Mouse (Mus musculus) regulatory T cell (primary cell): ENCODE results near the gene Cenpc1.

Experiments used
- in situ Hi-C: fragments of 300-600 bp; cut with MboI, MseI; formaldehyde crosslinking; loops from one replicate; pipeline ENCODE4 v1.15.1; 2025; ENCODE audit warnings: high pct_unique_total_duplicates

The Cenpc1 gene

DNA sequence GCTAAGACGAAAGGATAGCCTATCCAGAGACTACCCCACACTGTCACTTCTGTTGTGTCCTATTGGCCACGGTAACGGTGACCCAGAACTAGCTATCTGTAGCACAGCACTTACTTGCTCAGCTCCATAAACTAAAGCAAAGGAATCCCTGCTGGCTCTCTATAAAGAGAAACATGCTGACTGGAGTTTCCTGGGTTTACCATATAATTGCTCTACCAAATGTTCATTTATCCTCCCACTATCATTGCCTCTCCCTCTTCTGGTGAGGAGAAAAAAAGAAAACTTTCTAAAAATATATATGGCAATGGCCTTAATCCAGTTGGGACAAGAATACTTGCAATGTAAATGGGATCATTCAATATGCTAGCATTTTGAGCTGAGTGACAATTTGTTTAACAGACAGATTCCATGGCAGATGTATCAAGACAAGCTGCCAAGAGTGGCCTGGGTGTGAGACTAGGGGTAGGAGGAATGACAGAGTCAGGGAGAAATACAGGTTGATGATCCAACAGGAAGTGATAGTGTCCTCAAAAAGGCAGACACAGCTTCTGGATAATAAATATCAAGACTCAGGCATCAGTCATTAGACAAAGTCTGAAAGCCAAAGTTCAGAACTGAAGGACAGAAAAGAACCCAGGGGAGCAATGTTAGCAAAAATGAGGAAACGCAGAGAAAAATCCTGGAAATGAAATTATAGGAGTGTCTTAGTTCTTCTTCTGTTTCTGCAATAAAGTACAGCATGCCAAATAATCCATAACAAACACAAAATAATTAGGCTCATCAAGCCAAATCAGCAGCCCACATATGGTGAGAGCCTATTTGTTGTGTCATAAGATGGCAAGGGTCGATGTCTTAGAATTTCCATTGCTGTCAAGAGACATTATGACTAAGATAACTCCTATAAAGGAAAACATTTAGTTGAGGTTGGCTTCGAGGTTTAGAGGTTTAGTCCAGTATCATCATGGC, 68.6 kb downstream of the Cenpc1 start:
- in situ Hi-C loops = no loop called here

DNA sequence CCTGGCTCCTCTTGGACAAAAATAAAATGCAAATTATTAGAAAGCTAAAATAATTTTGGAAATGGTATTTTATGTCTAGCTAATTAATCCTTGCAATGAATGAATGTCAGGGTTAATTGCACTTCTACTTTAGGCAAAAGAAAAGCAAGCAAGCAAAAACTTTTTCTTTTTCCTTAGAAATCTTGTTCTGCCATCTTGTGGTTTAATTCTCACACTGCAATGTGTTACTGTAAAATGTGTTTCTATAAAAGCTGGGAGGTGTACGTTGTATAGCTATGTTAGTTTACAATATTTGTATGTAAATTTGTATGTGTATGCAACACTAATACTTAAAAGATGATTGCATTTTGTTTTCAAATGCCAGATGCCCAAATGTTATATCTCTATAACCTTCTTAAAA, 70.8 kb downstream of the Cenpc1 start:
- in situ Hi-C loops = no loop called here

DNA sequence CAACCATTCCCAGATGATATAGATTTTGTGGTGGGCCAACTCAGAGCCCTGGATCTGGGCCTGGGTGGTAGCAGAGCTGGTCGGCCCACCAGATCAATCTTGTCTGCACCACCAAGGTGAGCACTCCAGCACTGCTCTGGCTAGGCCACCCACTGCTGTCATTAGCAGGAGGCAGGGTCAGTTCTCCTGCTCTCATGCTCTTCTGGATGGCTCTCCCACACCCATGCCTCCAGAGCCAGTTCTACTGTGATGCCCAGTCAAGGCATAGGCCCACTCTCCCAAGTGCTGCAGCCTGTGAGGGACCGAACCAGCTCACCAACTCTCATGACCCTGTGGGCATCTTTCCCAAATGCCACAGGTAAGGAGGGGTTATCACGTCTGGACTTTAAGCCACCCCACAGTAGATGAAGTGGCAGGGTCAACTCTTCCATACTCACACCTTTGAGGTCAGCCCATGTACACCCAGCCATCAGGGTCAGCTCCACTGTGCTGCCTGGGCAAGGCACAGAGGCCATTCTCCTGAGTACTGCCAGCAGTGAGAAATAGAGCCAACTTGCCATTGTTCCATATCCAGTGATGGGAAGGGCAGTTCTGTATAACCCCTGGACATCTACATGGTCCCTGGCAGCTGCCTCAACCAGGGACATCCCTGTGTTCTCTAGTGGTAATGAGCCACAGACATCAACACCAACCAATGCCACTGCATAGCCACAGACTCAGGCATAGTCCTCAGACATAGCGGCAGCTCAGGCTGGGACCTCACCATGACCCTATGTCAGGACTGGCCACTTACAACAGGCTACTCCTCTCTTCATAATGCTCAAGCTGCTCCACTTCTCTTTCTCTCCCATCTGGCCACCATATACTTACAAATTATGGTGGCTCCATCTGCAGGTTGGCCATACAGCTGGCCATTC, 72.3 kb downstream of the Cenpc1 start:
- in situ Hi-C loops = no loop called here

DNA sequence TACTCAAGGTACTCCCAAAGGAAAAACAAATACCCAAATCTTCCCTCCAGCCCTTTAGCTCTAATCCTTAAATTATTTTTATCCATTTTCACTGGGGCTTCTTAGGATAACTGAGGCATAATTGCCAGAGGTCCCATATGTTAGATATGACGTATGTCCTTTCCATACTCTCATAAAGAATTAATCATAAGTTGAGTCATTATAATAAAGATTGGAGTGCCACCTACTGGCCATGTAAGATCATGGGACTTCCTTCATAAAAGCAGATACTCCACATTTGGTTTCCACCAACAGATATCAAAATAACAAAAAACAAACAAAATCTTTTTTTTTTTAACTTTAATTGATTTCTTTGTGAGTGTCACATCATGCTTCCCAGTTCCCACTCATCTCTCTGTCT, 73.3 kb downstream of the Cenpc1 start:
- in situ Hi-C loops = no loop called here

DNA sequence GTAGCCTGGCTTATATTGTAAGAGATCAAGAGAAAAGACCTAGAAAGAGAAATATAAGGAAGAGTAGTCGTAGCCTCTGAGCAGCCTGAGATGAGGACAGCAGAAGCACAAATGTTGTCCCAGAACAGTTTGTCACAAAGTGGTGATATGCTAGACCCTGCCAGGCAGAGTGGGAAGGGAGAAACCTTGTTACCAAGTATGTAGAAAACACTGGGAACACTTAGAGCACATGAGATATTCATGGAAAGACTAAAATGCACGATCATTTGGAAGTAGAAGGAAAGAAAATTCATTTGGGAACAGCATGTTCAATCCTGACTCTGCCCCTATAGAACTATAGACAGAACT, 77.9 kb downstream of the Cenpc1 start:
- in situ Hi-C loops = no loop called here

DNA sequence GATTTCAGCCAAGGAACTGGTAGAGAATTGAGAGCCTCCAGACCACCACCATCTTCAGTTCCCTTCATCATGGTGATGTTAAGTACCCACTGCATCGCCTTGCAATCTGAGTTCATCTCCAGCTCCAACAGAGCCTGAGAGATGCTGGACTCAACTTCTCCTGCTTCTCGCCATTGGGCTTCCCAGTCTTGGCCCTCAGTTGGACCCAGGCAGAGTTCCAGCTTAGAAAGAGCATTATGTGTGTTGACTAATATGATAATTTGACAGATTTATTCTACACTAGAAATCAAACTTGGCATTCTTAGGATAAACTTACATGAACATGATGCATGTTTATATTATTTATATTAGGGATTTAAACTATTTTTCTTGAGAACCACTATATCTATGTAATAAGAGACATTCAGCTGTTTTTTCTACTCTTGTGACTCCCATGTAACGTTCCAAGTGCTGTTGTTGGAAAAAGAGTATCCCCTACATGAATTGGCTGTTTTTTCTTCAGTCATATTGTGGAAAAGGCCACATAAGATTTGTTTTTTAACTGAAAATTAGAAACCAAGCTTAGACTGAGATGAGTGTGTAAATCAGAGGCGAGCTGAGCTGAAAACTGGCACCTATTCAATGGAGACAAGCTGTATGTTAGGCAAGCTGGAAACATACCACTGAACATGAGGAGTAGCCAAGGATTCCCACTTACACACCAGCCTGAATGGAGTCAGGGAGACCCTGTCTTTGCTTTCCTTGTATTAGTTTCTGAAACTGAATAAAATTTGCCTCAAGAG, 78.5 kb downstream of the Cenpc1 start:
- in situ Hi-C loops = no loop called here

DNA sequence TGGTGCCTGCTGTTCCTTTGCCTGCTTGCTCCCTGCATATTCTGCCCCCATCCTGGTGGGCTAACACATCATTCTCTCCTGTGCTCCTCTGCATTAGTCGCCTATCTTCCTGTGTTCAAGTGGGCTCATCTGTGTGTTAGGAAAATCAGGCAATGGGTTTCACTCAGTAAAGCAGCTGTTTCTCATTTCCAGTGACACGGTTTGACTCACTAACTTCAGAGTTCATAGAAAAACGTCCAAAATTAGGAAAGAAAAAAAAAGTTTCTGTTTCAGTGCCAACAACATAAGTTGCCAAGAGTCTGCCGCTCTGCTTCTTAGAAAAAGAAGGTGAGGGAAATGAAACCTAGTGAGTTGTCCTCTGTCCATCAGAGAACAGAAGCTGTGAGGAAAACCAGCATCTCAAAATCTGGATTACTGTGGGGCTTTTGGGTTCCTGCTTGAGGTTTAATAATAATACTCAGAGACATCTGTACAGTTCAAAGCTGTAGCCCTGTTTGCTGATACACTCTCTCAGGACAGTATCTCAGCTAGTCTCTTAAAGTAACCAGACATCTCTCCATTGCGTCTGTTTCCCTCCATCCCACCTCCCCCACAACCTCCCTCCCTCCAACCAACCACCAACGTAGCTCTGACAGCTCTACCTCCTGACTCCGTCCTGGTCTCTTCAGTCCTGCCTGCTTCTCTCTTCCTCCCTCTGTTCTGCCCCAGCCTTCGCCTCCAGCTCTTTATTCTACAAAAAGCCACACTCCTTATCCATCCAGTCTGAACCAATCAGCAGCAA, 87.5 kb downstream of the Cenpc1 start:
- in situ Hi-C loops = no loop called here

DNA sequence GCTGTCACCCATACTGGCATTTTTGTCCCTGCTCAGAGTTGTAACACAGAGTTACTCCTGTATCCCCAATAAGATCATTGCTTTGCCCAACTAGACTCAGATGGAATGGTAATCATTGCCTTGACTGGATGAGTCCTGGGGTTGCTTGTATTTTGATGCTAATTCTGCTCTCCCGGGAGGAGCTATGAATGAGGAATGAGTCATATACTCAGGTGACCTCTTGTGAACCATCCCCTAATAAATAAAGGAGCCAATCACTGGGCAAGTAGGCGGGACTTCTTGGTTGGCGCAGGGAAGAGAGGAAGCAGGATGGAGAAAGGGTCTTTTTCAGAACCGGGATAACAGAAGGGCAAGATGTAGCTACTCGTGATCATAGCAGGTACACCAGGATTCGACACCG, 102.6 kb downstream of the Cenpc1 start:
- in situ Hi-C loops = no loop called here
